Mouse (Mus musculus) midbrain, embryonic 15.5 days (tissue): ENCODE data around the gene Asprv1. TPM values are rescaled to one million over a fixed set of nuclear protein-coding genes. Genes with fewer than 3 reads are reported as not detected.
A peak's percentile ranks its signal among the peaks of the same experiment; 100 is the strongest.

Experiments used
- ATAC-seq: fragments of 200-750 bp; cut with Nextera tagmentation; replicated peaks from 2 replicates; pipeline ENCODE4 v1.8.0; 2017; ENCODE audit warnings: moderate TSS enrichment
- H3K27ac ChIP-seq: fragments of 300-500 bp; sonication (generic); 2 replicates; pipeline ENCODE4 v1.5.1; 2015; ENCODE audit warnings: mild to moderate bottlenecking, inconsistent platforms
- H3K27me3 ChIP-seq: fragments of 300-500 bp; sonication (generic); replicated peaks from 2 replicates; pipeline ENCODE4 v1.6.1; 2015; ENCODE audit warnings: inconsistent platforms
- H3K36me3 ChIP-seq: fragments of 300-500 bp; sonication (generic); replicated peaks from 2 replicates; pipeline ENCODE4 v1.6.1; 2015; ENCODE audit warnings: inconsistent platforms
- H3K4me1 ChIP-seq: fragments of 300-500 bp; sonication (generic); 2 replicates; pipeline ENCODE4 v1.6.1; 2015; ENCODE audit warnings: inconsistent platforms
- H3K4me2 ChIP-seq: fragments of 300-500 bp; sonication (generic); 2 replicates; pipeline ENCODE4 v1.6.1; 2015; ENCODE audit warnings: inconsistent platforms, mild to moderate bottlenecking, moderate library complexity
- H3K4me3 ChIP-seq: fragments of 300-500 bp; sonication (generic); 2 replicates; pipeline ENCODE4 v1.5.1; 2015; ENCODE audit warnings: mild to moderate bottlenecking, inconsistent platforms
- H3K9ac ChIP-seq: fragments of 300-500 bp; sonication (generic); 2 replicates; pipeline ENCODE4 v1.6.1; 2015; ENCODE audit warnings: mild to moderate bottlenecking, inconsistent platforms
- H3K9me3 ChIP-seq: fragments of 300-500 bp; sonication (generic); 2 replicates; pipeline ENCODE4 v1.6.1; 2016; ENCODE audit warnings: inconsistent platforms
- WGBS: fragments of 180-500 bp; shearing (Covaris S2); methylation state at CpG from one replicate; pipeline ENCODE4 v1.1.7; 2015; ENCODE audit warnings: mixed read lengths; 5-methylcytosine and 5-hydroxymethylcytosine counted together
- polyA plus RNA-seq: library from polyadenylated mRNA; unstranded; fragments of >200 nt; fragmentation: Nextera tagmentation; extraction: Ambion mirVana; gene quantifications from 2 replicates; pipeline ENCODE4 v1.2.1, GENCODE M21; 2015

The Asprv1 gene
- polyA plus RNA-seq, 1 experiment from 2014 or later, result 1.7 TPM

- no peak for ATAC-seq
- H3K4me3 ChIP-seq, result no peak overlapping the region
- H3K4me2 ChIP-seq, result no peak overlapping the region
- 91% methylated on average over 6 of the region's 6 CpGs for WGBS
- H3K9ac ChIP-seq, result no peak overlapping the region
- H3K27ac ChIP-seq, result no peak overlapping the region
- H3K27me3 ChIP-seq, result no peaks in the 10 kb centered on the region
- peaks cover 36% of the 10 kb centered on the region for H3K36me3 ChIP-seq
- H3K4me1 ChIP-seq, result no peaks in the 10 kb centered on the region
- H3K9me3 ChIP-seq, result no peaks in the 10 kb centered on the region
Measured at GRCm38 (mm10) chr6:86653026-86653425, 25.1 kb downstream of the Asprv1 start.

- H3K27me3 ChIP-seq, result no peaks in the 10 kb centered on the region
- H3K4me3 ChIP-seq, result no peak overlapping the region
- no peak overlapping the region for H3K27ac ChIP-seq
- WGBS, result 79% methylated on average over 9 of the region's 9 CpGs
- no peak overlapping the region for H3K9ac ChIP-seq
- H3K9me3 ChIP-seq, result no peaks in the 10 kb centered on the region
- no peaks in the 10 kb centered on the region for H3K4me1 ChIP-seq
- no peak overlapping the region for H3K4me2 ChIP-seq
- ATAC-seq, result no peak
- peaks cover 43% of the 10 kb centered on the region for H3K36me3 ChIP-seq
Measured at GRCm38 (mm10) chr6:86654270-86654916, 26.4 kb downstream of the Asprv1 start.

GRCm38 (mm10) chr6:86658501-86658900, 30.5 kb downstream of the Asprv1 start:
- peaks cover 44% of the 10 kb centered on the region for H3K36me3 ChIP-seq
- H3K9ac ChIP-seq, result no peak overlapping the region
- no peaks in the 10 kb centered on the region for H3K9me3 ChIP-seq
- 90% methylated on average over 3 of the region's 3 CpGs for WGBS
- no peak for ATAC-seq
- H3K4me2 ChIP-seq, result no peak overlapping the region
- no peaks in the 10 kb centered on the region for H3K27me3 ChIP-seq
- no peaks in the 10 kb centered on the region for H3K4me1 ChIP-seq
- H3K4me3 ChIP-seq, result no peak overlapping the region
- H3K27ac ChIP-seq, result no peak overlapping the region

- peaks cover 44% of the 10 kb centered on the region for H3K36me3 ChIP-seq
- H3K9ac ChIP-seq, result no peak overlapping the region
- H3K4me1 ChIP-seq, result no peaks in the 10 kb centered on the region
- no peak overlapping the region for H3K27ac ChIP-seq
- WGBS, result 78% methylated on average over 9 of the region's 9 CpGs
- H3K4me2 ChIP-seq, result no peak overlapping the region
- ATAC-seq, result no peak
- H3K27me3 ChIP-seq, result no peaks in the 10 kb centered on the region
- no peaks in the 10 kb centered on the region for H3K9me3 ChIP-seq
- H3K4me3 ChIP-seq, result no peak overlapping the region
Measured at GRCm38 (mm10) chr6:86660161-86660877, 32.4 kb downstream of the Asprv1 start.

GRCm38 (mm10) chr6:86665076-86665475, 37.1 kb downstream of the Asprv1 start:
- Histone ChIP-seq H3K9ac (no peak overlapping the region), H3K9me3 (no peaks in the 10 kb centered on the region), H3K4me1 (peaks cover 24% of the 10 kb centered on the region), H3K36me3 (peaks cover 21% of the 10 kb centered on the region), H3K27me3 (no peaks in the 10 kb centered on the region), H3K4me2 (no peak overlapping the region), H3K4me3 (no peak overlapping the region), H3K27ac (no peak overlapping the region)
- ATAC-seq, result no peak
- WGBS, result 85% methylated on average over 5 of the region's 5 CpGs

GRCm38 (mm10) chr6:86665560-86666307, 37.8 kb downstream of the Asprv1 start:
- ATAC-seq, result no peak
- no peak overlapping the region for H3K4me3 ChIP-seq
- WGBS, result 89% methylated on average over 17 of the region's 17 CpGs
- H3K4me2 ChIP-seq, result no peak overlapping the region
- no peaks in the 10 kb centered on the region for H3K27me3 ChIP-seq
- peaks cover 24% of the 10 kb centered on the region for H3K4me1 ChIP-seq
- H3K9ac ChIP-seq, result no peak overlapping the region
- H3K36me3 ChIP-seq, result peaks cover 19% of the 10 kb centered on the region
- no peak overlapping the region for H3K27ac ChIP-seq
- H3K9me3 ChIP-seq, result no peaks in the 10 kb centered on the region

GRCm38 (mm10) chr6:86667061-86667460, 39.1 kb downstream of the Asprv1 start:
- Histone ChIP-seq H3K36me3 (peaks cover 13% of the 10 kb centered on the region), H3K27ac (no peak overlapping the region), H3K4me2 (peak overlapping the region; percentile 86), H3K4me3 (peak overlapping the region; percentile 94; the same call in 1 of the 2 replicates), H3K27me3 (no peaks in the 10 kb centered on the region), H3K9ac (no peak overlapping the region), H3K4me1 (peaks cover 24% of the 10 kb centered on the region), H3K9me3 (no peaks in the 10 kb centered on the region)
- ATAC-seq, result no peak
- 94% methylated on average over 10 of the region's 10 CpGs for WGBS

- Histone ChIP-seq H3K27ac (peak within 1 kb of the TSS; percentile 68), H3K4me2 (peak within 1 kb of the TSS; percentile 88), H3K27me3 (no peaks in the 10 kb centered on the region), H3K4me3 (peak within 1 kb of the TSS; percentile 94), H3K36me3 (peaks cover 19% of the 10 kb centered on the region; the same call in 1 of the 2 replicates), H3K9ac (peak within 1 kb of the TSS; percentile 92), H3K9me3 (no peaks in the 10 kb centered on the region), H3K4me1 (peaks cover 24% of the 10 kb centered on the region)
- no peak; the same call in 1 of the 2 replicates for ATAC-seq
- under 1% methylated on average over 50 of the region's 76 CpGs for WGBS
Measured at GRCm38 (mm10) chr6:86668580-86669239, 40.7 kb downstream of the Asprv1 start, which contains the start of gene Mxd1. Gene Mxd1 (minus strand): TSS chr6:86669161.

- Histone ChIP-seq H3K4me3 (peak overlapping the region; percentile 94), H3K27me3 (no peaks in the 10 kb centered on the region), H3K27ac (peak overlapping the region; percentile 59), H3K36me3 (peaks cover 22% of the 10 kb centered on the region; the same call in 1 of the 2 replicates), H3K9me3 (no peaks in the 10 kb centered on the region), H3K9ac (peak overlapping the region; percentile 39), H3K4me1 (peaks cover 24% of the 10 kb centered on the region), H3K4me2 (peak overlapping the region; percentile 88)
- peak; percentile 100 for ATAC-seq
- 2% methylated on average over 37 of the region's 37 CpGs for WGBS
Measured at GRCm38 (mm10) chr6:86669240-86669727, 41.3 kb downstream of the Asprv1 start.

GRCm38 (mm10) chr6:86670873-86671272, 42.9 kb downstream of the Asprv1 start:
- Histone ChIP-seq H3K36me3 (peaks cover 26% of the 10 kb centered on the region; the same call in 1 of the 2 replicates), H3K4me1 (peaks cover 24% of the 10 kb centered on the region), H3K9me3 (no peaks in the 10 kb centered on the region), H3K9ac (no peak overlapping the region), H3K27me3 (no peaks in the 10 kb centered on the region), H3K4me3 (no peak overlapping the region), H3K4me2 (no peak overlapping the region), H3K27ac (peak overlapping the region; percentile 36; the same call in 1 of the 2 replicates)
- ATAC-seq, result no peak
- WGBS, result 15% methylated on average over 2 of the region's 2 CpGs

GRCm38 (mm10) chr6:86678341-86678740, 50.4 kb downstream of the Asprv1 start:
- H3K27ac ChIP-seq, result no peak overlapping the region
- H3K36me3 ChIP-seq, result peaks cover 61% of the 10 kb centered on the region; the same call in 1 of the 2 replicates
- no peaks in the 10 kb centered on the region for H3K27me3 ChIP-seq
- no peak overlapping the region for H3K9ac ChIP-seq
- no peak overlapping the region for H3K4me3 ChIP-seq
- no peaks in the 10 kb centered on the region for H3K9me3 ChIP-seq
- H3K4me1 ChIP-seq, result peaks cover 3% of the 10 kb centered on the region
- no peak for ATAC-seq
- WGBS, result 81% methylated on average over 6 of the region's 6 CpGs
- no peak overlapping the region for H3K4me2 ChIP-seq
